Mouse (Mus musculus) forebrain, embryonic 16.5 days (tissue): ENCODE measurements at regions not wholly inside any gene's neighbourhood (a gene's known extent, or its start where the extent isn't known, plus 50 kb on each side); places are given as distances from the start of the nearest gene placed in this dataset.
"Not testable (repeated sequence)": the region's sequence is repeated elsewhere in the genome, so short reads cannot be mapped to it uniquely, and the experiment has no call there.

Experiments used
- ATAC-seq: fragments of 200-750 bp; cut with Nextera tagmentation; 2 replicates; pipeline ENCODE4 v1.8.0; 2017; ENCODE audit warnings: mild to moderate bottlenecking, moderate library complexity
- H3K27ac ChIP-seq: fragments of 300-500 bp; sonication (generic); 2 replicates; pipeline ENCODE4 v1.5.1; 2014; ENCODE audit warnings: low read length, control low read depth
- H3K27me3 ChIP-seq: fragments of 300-500 bp; sonication (generic); replicated peaks from 2 replicates; pipeline ENCODE4 v1.6.1; 2014; ENCODE audit warnings: low read length; ENCODE audit not compliant: control insufficient read depth, insufficient read depth
- H3K36me3 ChIP-seq: fragments of 300-500 bp; sonication (generic); 2 replicates; pipeline ENCODE4 v1.6.1; 2014; ENCODE audit not compliant: control insufficient read depth, insufficient read depth
- H3K4me1 ChIP-seq: fragments of 300-500 bp; sonication (generic); replicated peaks from 2 replicates; pipeline ENCODE4 v1.6.1; 2014; ENCODE audit warnings: low read length; ENCODE audit not compliant: control insufficient read depth, insufficient read depth
- H3K4me2 ChIP-seq: fragments of 300-500 bp; sonication (generic); 2 replicates; pipeline ENCODE4 v1.6.1; 2014; ENCODE audit warnings: mild to moderate bottlenecking, low read length, control low read depth
- H3K4me3 ChIP-seq: fragments of 300-500 bp; sonication (generic); replicated peaks from 2 replicates; pipeline ENCODE4 v1.5.1; 2014; ENCODE audit warnings: mild to moderate bottlenecking, low read length, control low read depth
- H3K9ac ChIP-seq: fragments of 300-500 bp; sonication (generic); replicated peaks from 2 replicates; pipeline ENCODE4 v1.6.1; 2014; ENCODE audit warnings: low read depth, low read length, control low read depth
- H3K9me3 ChIP-seq: fragments of 300-500 bp; sonication (generic); 2 replicates; pipeline ENCODE4 v1.6.1; 2016; ENCODE audit warnings: low read length; ENCODE audit not compliant: control insufficient read depth
- WGBS: fragments of 180-500 bp; shearing (Covaris S2); extraction: QIAGEN DNeasy Blood & Tissue Kit; methylation state at CpG from one replicate; pipeline ENCODE4 v1.1.7; 2014; 5-methylcytosine and 5-hydroxymethylcytosine counted together

GRCm38 (mm10) chr1:194482001-194482716 lies 135.9 kb upstream of the Plxna2 start:
- no peaks in the 10 kb centered on the region for H3K36me3 ChIP-seq
- no peak overlapping the region for H3K27ac ChIP-seq
- WGBS = 81% methylated on average over 6 of the region's 6 CpGs
- no peak overlapping the region for H3K4me2 ChIP-seq
- H3K4me1 ChIP-seq = 0 out of 2 replicates have a peak, but pooled peaks cover 2% of the 10 kb centered on the region
- no peak for ATAC-seq
- no peak overlapping the region for H3K9ac ChIP-seq
- H3K4me3 ChIP-seq = no peak overlapping the region
- H3K9me3 ChIP-seq = no peaks in the 10 kb centered on the region
- no peaks in the 10 kb centered on the region for H3K27me3 ChIP-seq

- H3K27ac ChIP-seq, H3K27me3 ChIP-seq, H3K9ac ChIP-seq, ATAC-seq, H3K4me1 ChIP-seq, H3K4me2 ChIP-seq, H3K9me3 ChIP-seq, H3K4me3 ChIP-seq, H3K36me3 ChIP-seq: not testable (repeated sequence)
- 53% methylated on average over 2 of the region's 2 CpGs for WGBS
Measured at GRCm38 (mm10) chr1:194471281-194471680, 146.7 kb upstream of the Plxna2 start.

GRCm38 (mm10) chr1:194452480-194452879 lies 165.5 kb upstream of the Plxna2 start:
- peak; percentile 23; the same call in 1 of the 2 replicates for ATAC-seq
- no peaks in the 10 kb centered on the region for H3K9me3 ChIP-seq
- H3K9ac ChIP-seq = no peak overlapping the region
- no peaks in the 10 kb centered on the region for H3K27me3 ChIP-seq
- no peak overlapping the region for H3K4me3 ChIP-seq
- WGBS = 54% methylated on average over 1 of the region's 1 CpGs
- H3K27ac ChIP-seq = peak overlapping the region; percentile 16; the same call in 1 of the 2 replicates
- H3K36me3 ChIP-seq = no peaks in the 10 kb centered on the region
- 0 out of 2 replicates have a peak, but pooled peaks cover 6% of the 10 kb centered on the region for H3K4me1 ChIP-seq
- H3K4me2 ChIP-seq = no peak overlapping the region

GRCm38 (mm10) chr1:194443681-194444080 lies 174.3 kb upstream of the Plxna2 start:
- Histone ChIP-seq H3K27ac (no peak overlapping the region), H3K36me3 (no peaks in the 10 kb centered on the region), H3K4me1 (no peaks in the 10 kb centered on the region), H3K4me3 (no peak overlapping the region), H3K9me3 (no peaks in the 10 kb centered on the region), H3K27me3 (no peaks in the 10 kb centered on the region), H3K9ac (no peak overlapping the region), H3K4me2 (no peak overlapping the region)
- no peak for ATAC-seq
- 100% methylated on average over 1 of the region's 1 CpGs for WGBS

- Histone ChIP-seq H3K4me3 (no peak overlapping the region), H3K27ac (no peak overlapping the region), H3K27me3 (no peaks in the 10 kb centered on the region), H3K9ac (no peak overlapping the region), H3K4me2 (no peak overlapping the region), H3K9me3 (no peaks in the 10 kb centered on the region), H3K4me1 (no peaks in the 10 kb centered on the region), H3K36me3 (no peaks in the 10 kb centered on the region)
- WGBS = 77% methylated on average over 5 of the region's 5 CpGs
- ATAC-seq = no peak
Measured at GRCm38 (mm10) chr1:194437301-194437700, 180.7 kb upstream of the Plxna2 start.

GRCm38 (mm10) chr1:194435060-194435459 lies 183.0 kb upstream of the Plxna2 start:
- no peaks in the 10 kb centered on the region for H3K36me3 ChIP-seq
- H3K27me3 ChIP-seq = no peaks in the 10 kb centered on the region
- no peaks in the 10 kb centered on the region for H3K9me3 ChIP-seq
- H3K4me2 ChIP-seq = no peak overlapping the region
- no peaks in the 10 kb centered on the region for H3K4me1 ChIP-seq
- no peak overlapping the region for H3K27ac ChIP-seq
- 18% methylated on average over 3 of the region's 3 CpGs for WGBS
- no peak overlapping the region for H3K4me3 ChIP-seq
- H3K9ac ChIP-seq = no peak overlapping the region
- peak; percentile 50 for ATAC-seq

- no peaks in the 10 kb centered on the region for H3K9me3 ChIP-seq
- no peaks in the 10 kb centered on the region for H3K4me1 ChIP-seq
- no peaks in the 10 kb centered on the region for H3K36me3 ChIP-seq
- 85% methylated on average over 3 of the region's 3 CpGs for WGBS
- no peak overlapping the region for H3K9ac ChIP-seq
- no peak overlapping the region for H3K4me3 ChIP-seq
- H3K27me3 ChIP-seq = no peaks in the 10 kb centered on the region
- ATAC-seq = no peak
- no peak overlapping the region for H3K4me2 ChIP-seq
- H3K27ac ChIP-seq = no peak overlapping the region
Measured at GRCm38 (mm10) chr1:194428586-194428985, 189.4 kb upstream of the Plxna2 start.

- Histone ChIP-seq H3K9ac (no peak overlapping the region), H3K4me1 (no peaks in the 10 kb centered on the region)
- 90% methylated on average over 6 of the region's 6 CpGs for WGBS
Measured at GRCm38 (mm10) chr1:194426293-194426692, 191.7 kb upstream of the Plxna2 start.

GRCm38 (mm10) chr1:194424201-194424600 lies 193.8 kb upstream of the Plxna2 start:
- H3K9ac ChIP-seq = no peak overlapping the region
- H3K27ac ChIP-seq = no peak overlapping the region
- no peaks in the 10 kb centered on the region for H3K27me3 ChIP-seq
- WGBS = 96% methylated on average over 2 of the region's 2 CpGs
- 0 out of 2 replicates have a peak, but pooled peaks cover 2% of the 10 kb centered on the region for H3K4me1 ChIP-seq
- ATAC-seq = no peak
- H3K4me3 ChIP-seq = no peak overlapping the region
- no peaks in the 10 kb centered on the region for H3K36me3 ChIP-seq
- H3K4me2 ChIP-seq = no peak overlapping the region
- no peaks in the 10 kb centered on the region for H3K9me3 ChIP-seq

More at GRCm38 (mm10) chr1:194426293-194426692, 191.7 kb upstream of the Plxna2 start:
- Histone ChIP-seq H3K4me2 (no peak overlapping the region), H3K27me3 (no peaks in the 10 kb centered on the region), H3K9me3 (no peaks in the 10 kb centered on the region), H3K27ac (no peak overlapping the region), H3K36me3 (no peaks in the 10 kb centered on the region), H3K4me3 (no peak overlapping the region)
- ATAC-seq = no peak
